Mouse (Mus musculus) cerebellum, postnatal 25 days (tissue): ENCODE measurements at regions not wholly inside any gene's neighbourhood (a gene's known extent, or its start where the extent isn't known, plus 50 kb on each side); places are given as distances from the start of the nearest gene placed in this dataset.

Source experiments
- DNase-seq, 2 experiments: peaks; one replicate each; pipeline ENCODE4 v3.0.0; 2021; ENCODE audit warnings: mixed read lengths in 2 of 2

GRCm38 (mm10) chr11:114128841-114129240 lies 62.0 kb upstream of the Sdk2 start:
- DNase-seq, result peak in 1 of 2 experiments; percentile 29

- DNase-seq, result no peak
These were observed 60.6 kb upstream of the Sdk2 start for GRCm38 (mm10) chr11:114127426-114127825.

- DNase-seq, result no peak
These were observed 55.3 kb upstream of the Sdk2 start for GRCm38 (mm10) chr11:114122175-114122574.

- DNase-seq, result no peak
These were observed 52.3 kb upstream of the Sdk2 start for GRCm38 (mm10) chr11:114119135-114119534.
